Mouse (Mus musculus) B cell, adult 67 days (primary cell): Measurements from ENCODE around the gene Pelo. TPM values are rescaled to one million over a fixed set of nuclear protein-coding genes. Genes with fewer than 3 reads are reported as not detected.

Source experiments
- total RNA-seq, 2 experiments: library from RNA; stranded (reverse); gene quantifications; 4 replicates each; pipeline ENCODE4 v1.2.4; 2023

Gene Pelo
- 10 to 100 TPM; 20.3 to 23.6 TPM for total RNA-seq

GRCm38 (mm10) chr13:115090069-115090976 is at the start of gene Pelo:
Pelo (minus strand) TSS chr13:115090186.

GRCm38 (mm10) chr13:115101355-115102191 is 11.6 kb upstream of the Pelo start, which contains the start of the genes Gm49395 and Itga1:
Gm49395 (minus strand) TSS chr13:115101921.
Itga1 (minus strand) TSS chr13:115101964.

Other genes with a start within 250 kb of the Pelo start
- under 1 TPM in 1 of 2 experiments, not detected in 1; 0.06 TPM for gene Itga2, start 158.1 kb downstream of the Pelo start, total RNA-seq
- not detected for gene Gm49395, start 11.7 kb upstream of the Pelo start, total RNA-seq
- gene Itga1, start 11.8 kb upstream of the Pelo start, total RNA-seq: under 1 TPM in 1 of 2 experiments, not detected in 1; 0.27 TPM